Mouse (Mus musculus) c-Kit-negative CD71-positive TER-119-positive erythroid progenitor cells, embryonic 14.5 days (primary cell): Measurements from ENCODE around the gene Irak2.
"Not testable (repeated sequence)": the region's sequence is repeated elsewhere in the genome, so short reads cannot be mapped to it uniquely, and the experiment has no call there.

Experiments
- DNase-seq: peaks from one replicate; pipeline ENCODE4 v3.0.0-alpha.2; 2013; ENCODE audit warnings: low read depth, low spot score

Irak2 gene

DNA sequence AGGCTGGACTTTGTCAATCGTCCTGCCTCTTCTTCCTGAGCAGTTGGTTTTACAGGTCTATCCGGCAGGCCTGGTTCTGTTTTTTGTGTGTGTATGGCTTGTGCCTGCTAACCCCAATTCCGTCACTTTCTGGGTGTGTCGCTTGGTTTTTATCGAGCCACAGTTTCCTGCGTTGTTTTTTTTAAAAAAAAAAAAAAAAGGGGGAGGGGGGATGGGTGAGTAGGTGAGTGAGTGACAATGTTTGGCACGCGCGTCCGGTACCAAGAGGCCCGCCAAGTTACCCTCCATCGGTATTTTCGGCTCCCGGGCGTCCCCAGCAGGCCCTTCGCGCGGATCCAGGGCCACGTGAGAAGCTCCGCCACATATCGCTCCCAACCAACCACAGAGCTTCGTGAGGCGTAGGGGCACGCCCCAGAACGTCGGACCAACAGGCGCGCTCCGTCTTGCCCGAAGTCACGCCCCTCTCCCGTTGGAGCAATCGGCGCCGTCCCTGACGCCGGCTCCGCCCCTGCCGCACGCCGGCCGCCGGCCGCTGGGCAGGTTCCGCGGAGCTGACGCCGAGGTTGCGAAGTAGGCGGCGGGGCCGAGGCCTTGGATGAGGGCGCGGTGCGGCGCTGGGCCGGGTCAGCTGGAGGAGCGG is 58.4 kb downstream of the Irak2 start, which contains the start of gene Tatdn2:
Gene Tatdn2 (plus strand): TSS at position 469 of the 640 bp plus-strand sequence.
- DNase-seq: peak; percentile 89

- no peak for DNase-seq
Observed at GRCm38 (mm10) chr6:113697222-113698205, 59.2 kb downstream of the Irak2 start.

DNA sequence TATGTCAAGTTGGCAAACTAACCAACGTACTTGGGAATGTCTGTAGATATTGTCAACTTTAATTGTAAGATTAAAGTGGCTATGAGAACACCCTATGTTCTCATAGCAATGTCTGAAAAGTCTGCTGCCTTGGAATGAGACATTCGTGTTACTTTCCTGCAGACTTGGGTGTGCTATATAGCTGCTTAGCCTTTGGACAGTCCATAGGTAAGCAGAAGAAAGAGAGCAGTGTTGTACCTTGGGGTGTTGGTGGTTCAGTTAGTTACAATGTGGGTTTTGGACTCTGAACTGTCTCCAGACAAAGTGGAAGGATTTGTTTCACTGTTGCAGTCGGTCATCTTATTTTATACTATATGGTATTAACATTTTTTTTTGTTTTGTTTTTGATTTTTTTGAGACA is 74.5 kb downstream of the Irak2 start:
- no peak for DNase-seq

DNA sequence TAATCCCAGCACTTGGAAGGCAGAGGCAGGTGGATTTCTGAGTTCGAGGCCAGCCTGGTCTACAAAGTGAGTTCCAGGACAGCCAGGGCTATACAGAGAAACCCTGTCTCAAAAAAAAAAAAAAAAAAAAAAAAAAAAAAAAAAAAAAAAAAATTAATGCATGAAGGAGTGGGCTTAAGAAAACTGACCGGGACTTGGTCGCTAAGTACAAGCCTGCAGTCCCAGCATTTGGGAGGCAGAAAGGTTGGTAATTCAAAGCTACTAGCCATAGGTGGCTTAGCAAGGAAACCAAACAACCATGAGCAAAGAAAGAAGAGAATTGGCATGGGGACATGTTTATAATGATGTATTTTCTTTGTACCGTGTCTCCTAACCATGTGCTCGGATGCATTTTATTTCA is 75.1 kb downstream of the Irak2 start:
- DNase-seq: not testable (repeated sequence)

GRCm38 (mm10) chr6:113714276-113714675 is 76.0 kb downstream of the Irak2 start:
- no peak for DNase-seq

DNA sequence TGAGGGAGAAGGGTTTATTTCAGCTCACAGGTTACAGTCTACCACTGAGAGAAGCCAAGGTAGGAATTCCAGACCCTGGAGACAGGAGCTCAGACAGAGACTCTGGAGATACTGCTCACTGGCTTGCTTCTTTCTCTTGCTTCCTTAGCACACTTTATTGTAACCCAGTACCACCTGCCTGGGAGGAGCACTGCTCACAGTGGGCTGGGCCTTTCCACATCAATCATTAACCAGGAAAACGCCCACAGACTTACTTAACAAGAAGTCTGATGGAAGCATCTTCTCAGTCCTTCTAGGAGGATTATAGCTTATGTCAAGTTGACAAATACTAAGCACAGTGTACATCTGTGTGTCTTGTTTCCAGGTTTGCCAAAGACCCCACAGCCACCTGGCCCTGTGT is 76.5 kb downstream of the Irak2 start:
- no peak for DNase-seq

- DNase-seq: no peak
Observed at GRCm38 (mm10) chr6:113717541-113717940, 79.3 kb downstream of the Irak2 start.

- no peak for DNase-seq
Observed at GRCm38 (mm10) chr6:113719878-113720277, 81.6 kb downstream of the Irak2 start, which contains the start of gene Ghrl. Ghrl (minus strand) TSS chr6:113719880.

DNA sequence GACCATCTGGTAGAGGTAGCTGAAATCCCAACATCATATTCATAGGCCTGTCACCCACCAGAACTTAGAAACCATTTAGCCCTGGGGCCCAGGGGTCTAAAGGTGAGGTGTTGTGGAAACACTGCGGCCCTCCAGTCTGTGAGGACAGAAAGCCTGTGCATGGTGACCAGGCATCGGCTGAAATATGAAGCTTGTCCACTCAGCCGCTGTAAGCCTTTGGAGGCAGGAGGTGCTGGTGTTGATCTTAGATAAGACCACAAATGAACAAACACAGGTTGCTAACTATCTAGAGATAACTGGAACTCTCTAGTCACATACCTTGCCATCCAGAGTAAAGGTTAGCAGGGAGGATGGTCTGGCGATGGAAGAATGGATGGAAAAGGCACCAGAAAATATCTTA is 82.8 kb downstream of the Irak2 start:
- DNase-seq: no peak

- DNase-seq: no peak
Observed at GRCm38 (mm10) chr6:113728181-113728580, 89.9 kb downstream of the Irak2 start.

GRCm38 (mm10) chr6:113731296-113731695 is 93.0 kb downstream of the Irak2 start:
- no peak for DNase-seq

GRCm38 (mm10) chr6:113737318-113738046 is 99.2 kb downstream of the Irak2 start:
- DNase-seq: no peak

- DNase-seq: peak; percentile 82
Observed at GRCm38 (mm10) chr6:113740236-113741217, 102.3 kb downstream of the Irak2 start, which contains the start of gene Sec13. Sec13 (minus strand) TSS chr6:113740743.

DNA sequence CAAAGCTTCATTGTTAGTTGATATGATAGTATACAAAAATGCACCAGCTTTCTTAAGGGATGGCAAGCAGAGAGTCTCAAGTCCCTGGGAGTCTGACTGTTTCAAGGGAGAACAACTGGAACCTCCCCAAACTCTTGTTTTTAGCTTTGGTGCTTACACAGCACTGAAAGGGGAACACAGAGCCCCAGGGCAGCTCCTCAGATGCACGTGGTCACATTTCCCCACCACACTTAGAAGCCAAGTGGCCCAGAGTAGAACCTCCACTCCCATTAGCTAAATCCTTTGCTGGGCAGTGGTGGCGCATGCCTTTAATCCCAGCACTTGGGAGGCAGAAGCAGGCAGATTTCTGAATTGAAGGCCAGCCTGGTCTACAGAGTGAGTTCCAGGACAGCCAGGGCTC is 103.2 kb downstream of the Irak2 start:
- no peak for DNase-seq

- no peak for DNase-seq
Observed at GRCm38 (mm10) chr6:113742321-113742720, 104.1 kb downstream of the Irak2 start.

- no peak for DNase-seq
Observed at GRCm38 (mm10) chr6:113743111-113743510, 104.8 kb downstream of the Irak2 start.
